Mouse (Mus musculus): ENCODE data around the gene Polr1d.

DNA sequence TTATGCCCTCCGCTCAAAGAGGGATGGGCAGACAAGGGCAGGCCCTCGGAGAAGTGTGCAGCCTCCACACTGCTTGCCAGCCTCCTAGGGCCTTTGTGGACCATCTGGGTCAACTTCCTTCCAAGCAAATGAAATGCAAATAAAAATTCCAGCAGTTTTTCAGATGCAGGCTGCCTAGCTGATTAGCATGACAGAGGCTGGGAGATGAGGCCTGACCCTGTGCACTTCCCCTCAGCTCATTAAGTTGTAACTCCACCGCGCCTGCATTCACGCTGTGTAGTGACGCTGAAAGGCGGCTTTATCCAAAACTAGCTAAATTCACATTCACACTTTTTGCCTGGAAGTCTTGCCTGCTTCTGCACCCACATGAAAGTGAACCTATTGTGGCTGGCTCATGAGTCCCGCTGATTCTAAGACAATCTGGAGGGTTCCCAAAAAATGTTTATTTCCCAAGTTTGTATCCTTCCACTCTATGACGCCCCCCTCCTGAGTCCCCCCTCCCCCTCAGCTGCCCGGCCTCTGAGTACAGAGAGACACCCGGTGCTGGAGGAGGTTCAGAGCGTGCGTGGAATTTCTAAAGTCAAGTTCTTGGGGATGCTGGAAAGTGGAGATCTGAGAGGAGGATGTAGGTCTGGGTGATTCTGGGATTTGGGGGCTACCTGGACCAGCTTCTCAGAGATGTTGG is 78.7 kb downstream of the Polr1d start:
- TF ChIP-seq CTCF (IDR thresholded peaks at IDR 0.05; ENCODE audit: borderline replicate concordance, insufficient read depth, low read depth, low read length): no peak
- no peak for TF ChIP-seq POLR2A (IDR thresholded peaks at IDR 0.05; ENCODE audit: borderline replicate concordance, insufficient read depth, low read length)
